Mouse (Mus musculus) liver, adult 2 months (tissue): ENCODE measurements around the gene 1700092M07Rik.

ENCODE experiments used
- CTCF ChIP-seq: fragments of 200-500 bp; IDR thresholded peaks from 2 replicates; pipeline ENCODE4 v1.5.1; 2011; ENCODE audit warnings: low read depth, low read length, control low read depth
- POLR2A ChIP-seq: fragments of 200-500 bp; IDR thresholded peaks from 2 replicates; pipeline ENCODE4 v1.6.1; 2011; ENCODE audit warnings: low read length, control low read depth; ENCODE audit not compliant: insufficient read depth; ENCODE audit errors: extremely low read depth

- TF ChIP-seq CTCF (no peak), POLR2A (no peak)
Measured at GRCm38 (mm10) chr19:8712870-8713305, 27.6 kb upstream of the 1700092M07Rik start.
